Mouse (Mus musculus) spleen, postnatal 36 days (tissue): ENCODE measurements around the gene Acadm.
A peak's percentile ranks its signal among the peaks of the same experiment; 100 is the strongest.

Experiments used
- DNase-seq, 2 experiments: peaks; one replicate each; pipeline ENCODE4 v3.0.0; 2022; ENCODE audit warnings: low spot score in 2 of 2, mixed read lengths in 1 of 2

The Acadm gene

GRCm38 (mm10) chr3:153941613-153942012 lies 2.8 kb downstream of the Acadm start:
- DNase-seq = no peak

DNA sequence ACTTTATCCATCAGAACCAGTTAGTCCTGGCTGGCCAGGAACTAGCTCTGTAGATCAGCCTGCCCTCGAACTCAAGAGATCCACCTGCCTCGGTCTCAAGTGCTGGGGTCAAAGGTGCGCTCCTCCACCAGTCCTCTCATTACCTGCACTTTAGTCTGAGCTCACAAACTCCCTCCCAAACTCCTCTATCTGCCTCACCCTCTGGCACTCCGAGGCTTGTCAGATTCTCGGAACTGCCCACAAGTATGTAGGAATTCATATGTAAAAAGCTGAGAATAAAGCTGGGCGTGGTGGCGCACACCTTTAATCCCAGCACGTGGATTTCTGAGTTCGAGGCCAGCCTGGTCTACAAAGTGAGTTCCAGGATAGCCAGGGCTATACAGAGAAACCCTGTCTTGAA lies 3.9 kb downstream of the Acadm start:
- DNase-seq = no peak

DNA sequence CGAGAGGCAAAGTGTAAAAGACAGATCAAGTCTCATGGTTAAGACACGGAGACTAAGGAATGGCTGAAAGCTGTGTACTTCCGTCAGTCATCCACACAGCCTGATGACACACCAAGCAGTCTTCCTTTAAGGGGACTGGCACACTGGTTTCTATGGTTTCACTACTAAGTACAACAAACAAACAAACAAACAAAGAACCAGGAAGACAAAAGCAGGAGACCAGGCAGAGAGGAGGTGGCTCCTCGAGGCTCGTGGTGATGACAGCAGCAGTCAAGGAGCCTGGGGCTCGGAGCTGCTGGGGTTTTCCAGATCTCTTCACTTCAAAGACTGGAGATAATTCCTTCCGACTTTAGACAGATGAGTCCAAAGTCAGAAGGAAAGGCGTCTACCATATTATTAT lies 4.4 kb downstream of the Acadm start:
- no peak for DNase-seq

DNA sequence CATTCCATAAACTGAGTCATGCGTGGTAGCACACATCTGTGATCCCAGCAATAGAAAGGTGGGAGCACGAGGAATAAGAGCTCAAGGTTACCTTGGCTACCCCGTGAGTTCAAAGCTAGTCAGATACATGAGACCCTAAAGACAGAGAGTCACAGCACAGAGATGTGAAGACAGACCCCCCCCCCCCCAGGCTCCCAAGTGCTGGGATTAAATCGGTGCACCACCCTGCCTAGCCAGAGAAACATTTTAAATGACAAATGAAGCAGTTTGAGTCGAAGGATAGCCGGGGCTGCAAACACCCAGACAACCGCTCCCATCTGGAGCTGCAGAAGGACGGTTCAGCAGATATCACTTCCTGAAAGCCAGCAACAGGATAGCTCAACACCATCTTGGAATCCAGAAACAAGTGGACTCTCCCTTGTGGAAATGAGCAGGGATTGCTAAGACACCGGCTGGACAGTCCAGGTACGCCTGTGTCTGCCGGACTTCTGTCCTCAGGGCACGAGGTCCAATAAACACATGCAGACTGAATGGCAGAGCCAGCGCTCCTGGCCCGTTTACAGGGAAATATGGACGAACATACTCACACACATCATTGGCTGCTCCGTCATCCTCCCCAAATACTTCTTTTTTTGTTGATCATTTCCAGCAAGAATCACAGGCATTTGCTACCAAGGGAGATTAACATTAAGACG lies 7.2 kb downstream of the Acadm start:
- no peak for DNase-seq

DNA sequence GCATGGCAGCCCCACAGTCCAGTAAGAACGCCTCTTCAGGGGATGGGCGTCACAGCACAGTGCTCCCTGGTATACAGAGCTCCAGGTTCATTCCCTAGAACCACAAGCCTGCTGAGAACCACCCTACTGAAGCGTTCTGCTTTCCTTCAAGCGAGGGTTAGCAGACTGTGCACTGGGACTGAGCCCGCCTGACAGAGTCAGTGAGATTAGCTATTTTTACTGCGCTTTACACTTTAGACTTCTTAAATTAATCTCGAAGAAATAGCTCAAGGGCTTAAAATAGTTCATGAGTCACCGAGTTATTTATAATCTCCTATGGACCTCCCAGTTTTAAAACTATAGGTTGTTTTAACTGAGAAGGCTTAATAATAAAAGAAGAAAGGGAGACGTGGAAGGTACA lies 8.6 kb downstream of the Acadm start:
- DNase-seq = no peak

DNA sequence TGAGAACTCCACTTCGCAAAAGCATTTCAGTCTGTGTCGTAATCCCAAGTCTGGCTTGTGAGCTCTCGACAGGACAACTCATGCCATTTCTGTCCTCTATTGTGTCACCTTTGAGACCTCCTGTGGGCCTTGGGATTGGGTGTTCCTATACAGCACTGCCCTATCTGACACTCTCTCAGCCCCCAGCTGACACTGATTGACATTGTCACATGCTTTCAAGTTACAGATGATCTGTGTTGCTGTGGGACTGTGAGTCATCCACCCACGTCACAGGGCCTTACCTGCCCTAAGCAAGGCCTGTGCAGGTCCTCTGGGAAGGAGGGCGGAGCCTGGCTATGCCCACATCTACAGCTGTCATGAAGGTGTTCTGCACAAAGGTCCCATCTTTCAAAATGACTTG lies 12.0 kb downstream of the Acadm start:
- DNase-seq = no peak

DNA sequence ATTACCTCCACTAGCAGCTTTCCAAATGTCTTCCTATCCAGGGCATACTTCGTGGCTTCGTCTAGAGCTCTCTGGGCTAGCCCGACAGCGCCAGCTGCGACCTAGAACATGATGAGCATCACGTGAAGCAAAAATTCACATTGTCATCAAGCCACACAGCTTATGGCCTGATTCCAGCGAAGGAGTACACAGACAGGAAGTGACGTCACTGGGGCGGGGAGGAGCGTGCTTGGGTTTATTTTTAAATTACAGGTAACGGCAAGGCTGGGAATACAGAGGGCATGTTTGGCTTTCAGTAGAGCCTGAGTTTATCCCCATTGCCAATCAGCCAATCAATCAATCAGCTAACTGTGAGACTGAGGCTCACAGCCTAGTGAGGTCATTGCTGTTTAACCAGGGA lies 14.9 kb downstream of the Acadm start:
- no peak for DNase-seq

DNA sequence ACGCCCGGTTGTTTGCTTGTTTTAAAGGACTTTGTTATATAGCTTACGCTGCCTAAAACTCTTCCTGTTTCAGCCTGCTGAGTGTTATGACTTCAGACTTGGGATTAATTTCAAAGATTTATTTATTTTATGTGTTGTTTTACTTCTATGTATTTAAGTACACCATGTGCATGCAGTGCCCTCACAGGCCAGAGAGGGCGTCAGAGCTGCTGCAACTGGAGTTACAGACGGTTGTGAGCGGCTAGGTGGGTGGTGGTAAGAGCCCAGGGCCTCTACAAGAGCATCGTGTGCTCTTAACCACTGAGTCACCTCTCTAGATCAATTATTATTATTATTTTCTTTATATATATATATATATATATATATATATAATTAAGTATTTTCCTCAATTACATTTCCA lies 18.1 kb downstream of the Acadm start:
- DNase-seq = no peak

- DNase-seq = no peak
Measured at GRCm38 (mm10) chr3:153921147-153921910, 23.1 kb downstream of the Acadm start.

DNA sequence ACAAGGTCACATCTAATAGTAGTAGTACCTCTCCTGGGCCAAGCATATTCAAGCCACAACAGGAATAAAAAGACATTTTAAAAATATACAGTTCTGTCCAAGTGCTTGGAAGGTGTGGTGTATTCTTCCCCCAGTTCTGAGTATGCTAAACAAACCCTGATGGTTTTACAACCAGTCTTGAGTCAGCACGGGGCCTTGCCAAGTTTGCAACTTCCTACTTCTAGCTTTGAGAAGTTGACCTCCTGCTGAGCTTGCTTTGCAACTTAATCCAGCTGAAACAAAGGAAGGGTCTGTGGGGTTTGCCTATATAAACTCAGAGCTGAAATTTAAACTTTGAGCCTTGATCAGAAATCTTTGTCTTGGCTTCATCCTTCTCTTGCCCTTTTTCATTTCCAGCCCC lies 27.2 kb downstream of the Acadm start:
- no peak for DNase-seq

DNA sequence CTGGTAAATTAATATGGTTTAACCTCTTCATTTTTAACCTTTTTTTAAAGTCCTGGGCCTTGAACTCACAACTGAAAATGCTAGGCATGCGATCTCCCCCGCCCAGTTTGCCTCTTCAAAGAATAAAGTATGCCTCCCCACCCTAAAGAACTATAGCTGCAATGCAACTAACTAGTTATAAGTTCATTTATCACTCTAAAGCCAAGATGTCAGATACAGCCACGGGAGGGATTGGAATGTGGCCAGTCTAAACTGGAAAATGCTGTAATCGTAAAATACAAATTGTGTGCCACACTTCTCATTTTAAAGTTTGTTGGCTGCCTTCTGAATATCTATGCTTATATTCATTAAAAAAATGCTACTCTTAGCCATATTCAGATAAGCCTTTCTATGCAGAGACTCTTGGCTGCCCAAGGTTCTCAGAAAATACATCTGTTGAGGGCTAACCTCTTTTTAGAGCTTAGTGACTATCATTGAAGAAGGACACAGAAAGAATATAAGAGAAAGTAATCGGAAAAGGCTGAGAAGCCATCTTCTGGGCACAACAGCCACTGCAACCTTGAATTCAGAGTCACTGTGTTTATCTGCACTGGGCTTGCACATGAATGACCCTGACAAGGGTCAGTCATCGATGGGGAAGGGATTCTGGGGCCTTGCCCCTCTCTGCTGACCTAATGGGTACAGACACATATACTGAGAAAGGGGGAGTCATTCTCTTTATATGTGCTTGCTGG lies 30.8 kb downstream of the Acadm start:
- DNase-seq = no peak

GRCm38 (mm10) chr3:153912546-153913509 lies 31.6 kb downstream of the Acadm start, which contains the start of gene Rabggtb:
Gene Rabggtb (minus strand): TSS chr3:153913009.
- DNase-seq = peak; percentile 91 to 93

- DNase-seq = no peak
Measured at GRCm38 (mm10) chr3:153911882-153912440, 32.5 kb downstream of the Acadm start.

DNA sequence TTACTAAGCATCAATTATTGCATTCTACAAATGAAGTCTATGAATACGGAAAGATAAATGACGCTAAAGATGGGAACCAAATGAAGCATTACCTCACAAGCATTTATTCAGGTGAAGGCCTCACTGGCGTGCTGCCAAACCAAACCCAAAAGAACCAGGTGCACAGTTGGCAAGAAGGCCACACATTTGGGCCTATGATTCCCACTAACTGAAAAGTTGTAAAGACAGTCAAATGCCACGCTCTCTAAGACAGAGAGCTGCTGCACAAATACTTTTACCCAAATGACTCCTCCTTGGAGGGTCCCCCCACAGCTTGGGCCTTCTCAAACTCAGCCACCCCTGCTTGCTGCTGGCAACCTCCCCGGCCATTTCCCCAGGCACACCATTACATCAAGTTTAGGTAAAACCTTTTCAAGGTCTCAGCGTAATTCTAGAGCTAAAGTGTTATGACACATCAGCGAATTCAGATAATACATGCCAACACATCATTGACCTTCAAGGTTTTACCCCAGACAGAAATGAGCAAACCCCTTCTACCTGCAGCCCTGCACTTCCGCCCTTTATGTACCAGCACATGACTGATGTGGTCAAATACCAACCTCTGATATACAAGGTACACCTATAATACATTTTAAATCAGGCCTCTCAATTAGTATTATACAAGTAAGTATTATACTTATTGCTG lies 33.1 kb downstream of the Acadm start:
- DNase-seq = no peak

- DNase-seq = no peak
Measured at GRCm38 (mm10) chr3:153910489-153910888, 33.9 kb downstream of the Acadm start.

- DNase-seq = no peak
Measured at GRCm38 (mm10) chr3:153908919-153909318, 35.5 kb downstream of the Acadm start.

- DNase-seq = no peak
Measured at GRCm38 (mm10) chr3:153906136-153906871, 38.1 kb downstream of the Acadm start, which contains the start of gene Msh4. Gene Msh4 (minus strand): TSS chr3:153906138.

GRCm38 (mm10) chr3:153905251-153906135 lies 38.9 kb downstream of the Acadm start:
- no peak for DNase-seq

GRCm38 (mm10) chr3:153904586-153904985 lies 39.8 kb downstream of the Acadm start:
- DNase-seq = peak in 1 of 2 experiments; percentile 8
